Mouse (Mus musculus) adipocyte (in vitro differentiated cells): ENCODE results near the gene Gm16253.
A peak's percentile ranks its signal among the peaks of the same experiment; 100 is the strongest.

Source experiments
- DNase-seq: peaks from one replicate; pipeline ENCODE4 v3.0.0-alpha.2; 2016; ENCODE audit warnings: low spot score

Gm16253 gene

DNA sequence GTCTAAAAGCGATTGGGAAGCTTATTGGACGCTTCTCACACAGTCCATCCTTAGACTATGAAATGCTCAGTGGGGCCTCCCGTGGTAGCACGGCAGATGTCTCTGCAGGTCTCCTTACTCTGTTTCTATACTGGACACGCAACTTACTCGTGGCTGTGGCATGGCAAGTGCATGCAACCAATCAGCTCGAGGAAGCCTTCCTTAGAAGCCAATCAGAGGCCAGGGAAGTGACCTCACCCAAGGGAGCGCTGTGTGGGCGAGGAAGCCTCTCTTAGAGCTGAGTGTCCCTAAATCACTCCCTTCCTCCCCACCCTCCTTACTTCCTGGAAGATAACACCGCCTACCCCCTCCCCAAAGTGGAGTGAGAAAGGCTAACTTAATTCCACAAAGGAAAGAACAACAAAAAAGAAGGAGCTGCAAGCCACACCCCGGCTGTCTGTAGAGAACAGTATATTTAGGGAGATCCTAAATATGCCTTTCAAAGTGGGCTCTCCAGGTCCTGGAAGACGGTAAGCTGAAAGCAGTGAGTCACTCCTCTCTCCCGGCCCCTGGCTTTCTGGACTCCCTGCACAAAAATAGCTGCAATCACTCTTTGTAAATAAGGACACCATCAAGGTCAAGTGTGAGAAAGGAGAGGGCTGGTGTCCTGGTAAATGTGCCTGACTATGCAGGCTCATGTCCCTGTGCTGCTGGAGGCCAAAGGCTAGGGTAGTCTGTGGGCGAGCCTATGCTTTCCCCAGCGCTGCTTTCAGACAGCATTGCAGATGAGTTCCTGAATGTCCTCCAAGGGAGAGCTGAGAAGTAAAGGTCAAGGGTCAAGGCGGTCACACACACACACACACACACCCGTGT, at the start of gene Gm16253:
Gene Gm16253 (plus strand): TSS at position 295 of the 852 bp plus-strand sequence.
- DNase-seq, result peak; percentile 94

DNA sequence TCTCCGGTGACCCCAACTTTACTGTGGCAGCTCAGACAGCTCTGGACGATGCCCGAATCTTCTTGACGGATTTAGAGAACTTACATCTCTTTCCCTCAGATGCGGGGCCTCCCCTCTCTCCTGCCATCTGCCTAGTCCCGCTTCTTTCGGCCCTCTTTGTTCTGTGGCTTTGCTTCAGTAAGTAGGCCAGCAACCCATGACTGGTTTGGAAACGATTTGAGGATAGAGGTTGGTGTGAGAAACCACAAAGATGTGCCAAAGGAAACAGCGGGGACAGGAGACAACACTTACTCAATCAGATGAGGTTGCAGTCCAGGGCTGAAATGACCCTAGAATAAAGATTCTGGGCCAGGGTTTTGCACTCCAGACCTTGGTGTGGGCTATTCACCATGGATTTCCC, 48.3 kb upstream of the Gm16253 start:
- DNase-seq, result peak; percentile 69

DNA sequence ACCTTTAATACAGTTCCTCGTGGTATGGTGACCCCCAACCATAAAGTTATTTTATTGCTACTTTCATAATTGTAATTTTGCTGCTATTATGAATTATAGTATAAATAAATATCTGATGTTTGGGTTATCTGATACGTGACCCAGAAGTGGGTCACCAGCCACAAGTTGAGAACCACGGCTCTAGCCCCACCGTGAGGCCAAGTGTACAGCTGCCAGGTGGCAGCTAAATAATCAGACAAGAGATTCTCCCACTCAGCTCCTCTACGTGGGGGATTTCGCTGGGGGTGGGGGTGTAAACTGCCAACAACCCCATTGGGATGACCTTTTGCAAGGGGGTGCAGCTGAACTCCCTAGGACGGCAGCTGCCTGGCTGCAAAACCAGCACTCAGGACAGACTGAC, 44.7 kb upstream of the Gm16253 start:
- no peak for DNase-seq

DNA sequence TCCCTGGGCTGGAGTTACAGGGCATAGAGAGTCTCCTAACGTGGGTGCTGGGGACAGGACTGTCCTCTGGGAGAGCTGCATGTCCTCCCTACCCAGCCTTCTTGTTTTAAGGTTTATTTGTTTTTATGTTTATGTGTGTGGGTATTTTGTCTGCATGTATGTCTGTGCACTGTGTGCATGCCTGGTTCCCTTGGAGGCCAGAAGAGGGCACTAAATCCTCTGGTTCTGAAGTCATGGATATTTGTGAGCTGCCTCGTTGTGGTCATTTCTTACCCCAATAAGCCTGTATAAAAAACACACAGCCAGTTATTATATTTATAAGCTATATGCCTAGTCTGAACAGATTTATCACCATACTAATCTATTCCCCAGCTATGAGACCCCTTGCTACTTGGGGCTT, 42.5 kb upstream of the Gm16253 start:
- no peak for DNase-seq

DNA sequence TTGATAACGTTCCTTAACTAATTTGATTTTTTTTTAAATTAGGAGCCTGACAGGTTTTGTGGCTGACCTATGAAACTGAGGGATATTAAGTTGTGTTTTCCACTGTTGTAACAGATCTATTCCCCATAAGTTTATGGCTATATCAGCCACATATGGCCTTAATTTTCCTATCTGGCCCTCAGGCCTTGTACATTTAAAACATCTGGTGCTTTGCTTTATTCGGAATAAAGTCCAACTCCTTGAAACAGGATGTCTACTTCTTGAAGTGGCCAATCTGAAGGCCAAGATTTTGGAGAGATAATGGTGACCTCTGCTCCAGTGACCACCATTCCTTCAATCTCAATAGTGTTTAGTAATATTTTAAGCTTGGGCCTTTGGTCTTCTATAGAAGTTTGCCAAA, 37.5 kb upstream of the Gm16253 start:
- no peak for DNase-seq

DNA sequence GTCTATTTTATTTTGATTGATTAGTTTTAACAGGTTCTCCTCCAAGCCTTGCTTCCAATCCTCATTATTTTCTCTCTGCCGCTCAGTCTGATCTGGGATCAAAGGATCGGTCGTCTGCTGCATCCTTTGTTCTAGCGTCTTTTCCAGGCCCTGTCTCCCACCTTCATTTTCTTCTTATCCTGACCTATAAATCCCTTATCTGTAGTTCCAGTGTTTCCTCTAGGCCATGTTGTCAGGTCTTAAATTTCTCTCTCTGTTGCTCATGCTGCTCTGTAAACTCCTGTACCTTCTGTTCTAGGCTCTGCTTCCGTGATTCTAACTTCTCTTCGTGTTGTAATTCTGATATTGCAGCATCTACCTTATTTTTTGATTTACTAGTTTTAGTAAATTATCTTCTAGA, 36.0 kb upstream of the Gm16253 start:
- DNase-seq, result no peak

DNA sequence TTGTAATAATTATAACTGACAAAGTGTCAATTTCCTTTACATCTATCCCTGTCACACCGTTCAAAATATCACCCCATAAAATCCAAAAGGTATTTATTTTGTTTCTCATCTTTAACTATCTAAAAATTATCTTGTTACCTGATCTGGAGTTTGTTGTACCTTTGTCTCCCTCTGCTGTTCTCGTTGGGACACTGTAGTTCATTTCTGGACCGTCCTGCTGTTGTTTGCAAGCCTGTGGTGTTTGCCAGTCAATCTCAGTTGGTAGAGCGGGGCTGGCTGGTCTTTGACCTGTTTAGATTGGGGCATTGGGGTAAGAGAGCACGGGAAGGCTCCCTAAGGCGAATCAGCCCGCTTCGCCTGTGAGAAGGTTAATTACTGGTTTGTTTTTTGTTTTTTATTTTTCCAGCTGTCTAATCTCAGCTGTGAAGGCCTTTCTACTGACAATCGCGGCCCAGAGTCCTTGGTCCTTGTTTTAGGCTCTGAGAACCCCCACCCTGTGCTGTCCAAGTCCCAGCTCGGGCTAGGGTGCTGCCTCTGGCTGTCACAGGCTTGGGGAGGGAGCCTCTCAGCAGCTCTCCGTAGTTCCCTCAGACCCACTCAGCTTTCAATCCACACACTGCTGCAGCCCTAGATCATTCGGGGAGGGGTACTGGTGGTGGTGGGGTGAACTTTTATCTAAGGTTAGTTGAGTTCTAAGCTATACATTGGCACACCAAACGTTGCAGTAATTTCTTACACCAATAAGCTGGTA, 35.3 kb upstream of the Gm16253 start:
- DNase-seq, result peak; percentile 73

DNA sequence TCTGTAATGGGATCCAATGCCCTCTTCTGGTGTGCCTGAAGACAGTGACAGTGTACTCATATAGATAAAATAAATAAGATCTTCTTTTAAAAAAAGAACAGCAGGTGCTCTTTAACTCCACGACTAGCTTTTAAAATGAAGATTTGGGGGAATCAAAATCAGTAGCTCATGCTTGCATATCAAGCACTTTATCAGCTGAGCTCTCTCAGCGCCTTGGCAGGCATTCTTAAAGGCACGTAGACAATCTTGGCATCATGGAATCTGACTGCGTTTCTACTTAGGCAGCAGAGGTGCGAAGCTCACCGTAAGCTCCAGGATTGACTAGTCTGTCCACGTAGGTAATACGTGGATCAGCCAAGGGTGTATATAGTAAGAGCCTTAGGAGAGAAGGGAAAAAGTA, 34.2 kb upstream of the Gm16253 start:
- DNase-seq, result no peak

DNA sequence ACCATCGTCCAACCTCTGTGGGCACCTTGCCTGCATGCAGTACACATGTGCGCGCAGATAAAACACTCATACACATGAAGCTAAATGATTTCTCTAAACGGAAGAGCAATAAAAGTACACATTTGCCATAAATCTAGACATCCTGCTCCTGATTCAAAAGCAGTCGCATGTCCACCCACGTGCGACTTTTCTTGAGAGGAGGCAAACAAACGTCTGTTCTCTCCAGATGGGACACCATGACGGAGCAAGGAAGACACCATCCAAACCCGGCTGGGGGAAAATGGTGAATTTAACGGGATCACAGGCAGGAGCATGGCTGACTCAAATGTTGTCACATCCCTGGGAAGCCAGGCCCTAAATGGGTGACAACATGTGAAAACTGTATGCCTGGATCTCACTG, 33.4 kb upstream of the Gm16253 start:
- no peak for DNase-seq

DNA sequence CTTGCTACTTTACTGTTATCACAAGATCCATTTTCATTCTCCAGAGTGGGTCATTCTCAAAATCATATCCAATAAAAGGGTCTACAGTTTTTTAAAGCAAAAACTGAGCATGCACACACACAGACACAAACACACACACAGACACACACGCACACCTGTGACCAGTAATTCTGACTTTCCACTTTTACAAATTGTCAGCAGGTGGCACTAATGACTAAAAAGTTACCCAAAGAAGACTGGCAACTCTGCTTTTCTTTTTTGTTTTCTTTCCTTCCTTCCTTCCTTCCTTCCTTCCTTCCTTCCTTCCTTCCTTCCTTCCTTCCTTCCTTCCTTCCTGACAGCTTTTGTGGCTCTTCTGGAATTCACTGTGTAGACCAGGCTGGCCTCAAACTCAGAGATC, 31.2 kb upstream of the Gm16253 start:
- DNase-seq, result peak; percentile 58

DNA sequence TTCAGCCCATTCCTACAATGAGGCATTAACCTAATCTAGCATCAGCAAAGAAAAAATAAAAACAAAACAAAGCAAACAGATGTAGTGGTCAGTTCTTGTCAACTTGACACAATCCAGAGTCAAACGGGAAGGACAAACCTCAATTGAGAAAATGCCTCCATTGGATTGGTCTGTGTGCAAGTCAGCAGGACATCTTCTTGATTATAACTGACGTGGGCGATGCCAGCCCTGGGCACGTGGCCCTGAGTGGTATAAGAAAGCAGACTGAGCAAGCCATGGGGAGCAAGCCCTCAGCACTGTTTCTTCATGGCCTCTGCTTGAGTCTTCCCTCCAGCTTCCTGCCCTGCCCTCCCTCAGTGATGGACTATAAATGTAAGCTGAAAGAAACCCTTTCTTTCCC, 29.9 kb upstream of the Gm16253 start:
- DNase-seq, result no peak

DNA sequence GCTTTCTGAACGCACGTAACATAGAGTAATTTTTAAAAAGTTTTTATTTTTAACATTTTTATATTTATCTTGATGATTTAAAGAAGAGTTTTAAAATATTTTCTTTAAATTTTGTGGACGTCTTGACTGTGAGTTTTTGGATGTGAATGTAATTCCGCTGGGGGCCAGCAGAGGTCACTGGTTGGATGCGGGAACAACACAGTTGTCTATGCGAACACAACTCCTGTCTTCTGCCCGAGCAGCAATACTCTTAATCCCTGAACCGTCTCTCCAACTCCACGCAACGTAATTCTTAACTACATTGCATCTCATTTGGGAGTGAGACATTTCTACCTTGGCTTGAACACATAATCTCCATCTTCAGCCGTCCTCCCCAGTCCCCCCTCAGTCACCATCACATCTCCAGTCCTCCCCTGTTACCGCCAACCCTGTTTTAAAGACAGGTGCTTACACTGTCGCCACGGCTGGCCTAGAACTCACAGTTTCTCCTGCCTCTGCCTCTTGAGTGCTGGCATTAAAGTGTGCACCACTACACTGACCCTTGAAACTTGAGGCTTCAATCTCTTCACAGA, 29.3 kb upstream of the Gm16253 start:
- DNase-seq, result peak; percentile 84

DNA sequence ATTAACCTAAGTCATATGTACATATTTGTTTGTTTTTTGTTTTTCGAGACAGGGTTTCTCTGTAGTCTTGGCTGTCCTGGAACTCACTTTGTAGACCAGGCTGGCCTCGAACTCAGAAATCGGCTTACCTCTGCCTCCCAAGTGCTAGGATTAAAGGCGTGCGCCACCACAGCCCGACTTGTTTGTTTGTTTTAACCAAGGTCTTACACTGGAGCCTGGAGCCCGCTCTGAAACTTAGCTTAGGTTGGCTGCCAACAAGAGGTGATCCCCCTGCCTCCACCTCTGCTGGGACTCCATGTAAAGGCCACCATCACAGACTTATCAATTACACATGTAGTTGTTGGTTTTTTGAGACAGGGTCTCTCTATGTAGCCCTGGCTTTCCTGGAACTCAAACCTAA, 28.0 kb upstream of the Gm16253 start:
- no peak for DNase-seq

DNA sequence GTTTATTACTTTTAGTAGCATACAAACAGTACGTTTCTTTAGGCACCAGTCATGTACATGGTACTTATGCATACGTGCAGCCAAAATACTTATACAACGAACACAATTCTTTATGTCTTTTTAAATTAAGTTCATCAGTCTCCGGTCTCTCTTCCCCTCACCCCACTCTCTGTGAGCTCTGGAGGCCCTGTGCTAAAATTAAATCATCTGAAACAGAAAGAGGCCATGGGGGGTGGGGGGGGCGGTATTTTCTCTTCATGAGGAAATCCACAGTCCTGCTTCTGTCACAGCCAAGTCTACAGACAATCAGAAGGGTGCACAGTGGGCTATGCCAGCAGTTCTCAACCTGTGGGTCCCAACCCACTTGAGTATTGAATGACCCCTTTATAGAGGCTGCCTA, 27.4 kb upstream of the Gm16253 start:
- no peak for DNase-seq

DNA sequence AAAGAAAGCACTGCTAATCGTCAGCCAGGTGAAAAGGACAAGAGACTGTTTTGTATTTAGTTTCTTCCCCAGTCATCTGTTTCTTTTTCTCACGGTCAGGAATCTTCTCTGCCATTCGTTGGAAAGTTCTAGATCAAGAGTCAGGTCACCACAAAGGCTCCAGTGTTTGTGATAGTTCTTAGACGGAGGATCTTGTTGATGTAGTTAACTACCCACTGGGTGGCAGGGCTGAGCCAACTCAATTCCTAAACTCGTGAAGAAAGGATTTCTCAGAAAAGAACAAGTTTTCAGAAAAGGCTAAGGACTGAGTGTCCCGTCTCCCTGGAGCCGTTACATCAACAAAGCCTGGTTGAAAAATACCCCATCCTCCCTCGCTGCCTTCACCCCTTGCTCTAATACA, 25.6 kb upstream of the Gm16253 start:
- peak; percentile 93 for DNase-seq

DNA sequence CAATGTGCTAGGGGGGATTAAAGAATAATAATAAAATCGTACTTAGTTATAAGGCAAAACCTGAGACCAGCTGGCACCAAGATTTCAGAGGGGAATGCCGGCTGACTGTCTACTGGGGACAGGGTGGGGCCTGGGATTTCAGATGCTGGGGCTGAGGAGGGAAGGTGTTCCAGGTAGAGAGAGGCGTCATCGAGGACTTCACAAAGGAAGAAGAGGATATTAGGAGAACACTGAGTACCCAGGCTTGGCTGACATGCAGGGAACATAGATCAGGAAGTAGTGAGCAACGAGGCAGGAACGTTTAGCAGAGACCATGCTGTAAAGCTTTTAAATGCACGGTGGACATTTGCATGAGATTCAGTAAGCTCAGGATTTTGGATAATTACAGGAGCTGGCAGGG, 24.9 kb upstream of the Gm16253 start:
- DNase-seq, result no peak

DNA sequence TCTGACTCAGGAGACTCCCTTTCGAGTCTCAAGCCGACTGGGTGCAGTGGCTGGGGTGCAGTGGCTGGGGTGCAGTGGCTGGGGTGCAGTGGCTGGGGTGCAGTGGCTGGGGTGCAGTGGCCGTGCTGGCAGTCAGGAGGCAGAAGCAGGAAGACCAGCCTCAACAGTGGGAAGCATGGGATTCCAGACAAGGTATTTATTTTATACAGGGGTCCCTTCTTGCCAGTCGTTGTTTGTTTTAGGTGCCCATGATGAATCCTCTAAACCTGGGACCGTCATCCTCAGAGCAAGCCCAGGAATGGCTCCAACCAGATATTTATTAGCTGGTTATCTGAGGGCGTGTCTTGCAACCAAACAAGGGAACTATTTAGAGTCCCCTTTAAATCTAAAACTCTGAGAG, 23.2 kb upstream of the Gm16253 start:
- DNase-seq, result no peak

DNA sequence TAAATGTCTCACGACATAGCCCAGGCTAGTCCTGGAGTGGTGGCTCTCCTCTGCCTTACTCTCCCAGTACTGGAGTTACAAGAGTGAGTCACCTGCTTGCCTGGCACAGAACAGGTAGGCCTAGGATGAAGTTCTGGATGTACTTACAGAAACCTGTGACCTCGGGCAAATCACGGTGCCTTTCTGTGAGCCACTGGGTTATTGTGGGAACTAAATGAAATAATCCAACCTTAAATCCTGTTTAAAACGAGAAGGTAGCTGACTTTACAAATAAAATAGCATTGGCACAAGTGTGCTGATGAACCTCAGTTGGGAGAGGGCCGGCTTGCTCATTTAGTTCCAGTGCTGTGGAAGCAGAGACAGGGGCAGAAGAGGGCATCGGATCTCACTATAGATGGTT, 22.5 kb upstream of the Gm16253 start:
- no peak for DNase-seq

DNA sequence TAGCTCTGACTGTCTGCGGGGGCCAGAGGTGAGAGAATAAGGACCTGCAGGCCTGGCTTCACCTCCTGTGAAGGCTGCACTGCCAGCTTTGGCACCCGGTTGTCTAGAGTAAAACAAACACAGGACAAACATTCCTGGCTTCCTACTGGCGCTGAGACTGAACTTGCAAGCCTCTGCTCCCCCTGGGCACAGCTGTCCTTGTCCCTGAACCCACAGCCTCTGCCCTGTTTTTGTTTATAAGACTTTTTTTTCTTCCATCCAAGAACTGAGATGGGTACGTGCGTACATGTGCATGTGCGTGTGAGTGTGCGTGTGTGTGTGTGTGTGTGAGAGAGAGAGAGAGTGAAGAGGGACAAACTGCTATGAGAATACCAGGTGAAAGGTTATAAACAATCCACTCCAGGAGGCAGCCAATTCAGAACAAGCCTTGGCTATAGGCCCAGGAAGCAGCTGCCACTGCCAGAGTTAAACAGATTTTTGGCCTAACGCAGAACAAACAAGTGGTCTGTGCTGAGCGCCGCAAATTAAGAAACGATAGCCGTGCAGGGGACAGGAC, 21.7 kb upstream of the Gm16253 start:
- peak; percentile 98 for DNase-seq

DNA sequence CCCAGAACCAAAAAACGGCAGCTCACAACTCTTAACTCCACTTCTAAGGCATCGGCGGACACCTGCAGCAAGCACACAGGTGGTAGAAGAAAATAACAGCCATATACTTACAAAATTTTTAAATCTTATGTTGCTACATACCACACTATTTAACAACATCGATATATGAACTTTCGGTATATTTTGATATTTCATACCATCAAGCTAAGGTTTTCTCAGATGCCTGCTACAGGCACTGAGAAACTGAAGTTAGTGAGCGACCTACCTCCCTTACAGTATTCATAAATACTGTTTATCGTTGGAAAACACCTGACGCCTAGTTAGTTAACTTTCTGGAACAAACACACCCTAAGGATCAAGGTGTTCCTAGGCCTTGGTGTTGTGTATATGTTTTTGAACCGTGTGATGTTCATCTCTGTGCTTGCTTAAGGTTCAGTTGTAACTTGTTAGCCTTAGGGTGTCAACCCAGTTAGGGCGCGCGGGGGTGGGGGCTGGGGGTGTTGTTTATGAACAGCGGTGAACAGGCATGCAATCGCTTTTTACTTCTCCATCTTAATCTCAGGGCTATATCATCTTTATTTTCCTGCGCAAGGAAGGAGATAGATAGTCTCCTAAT, 20.7 kb upstream of the Gm16253 start:
- DNase-seq, result peak; percentile 34

DNA sequence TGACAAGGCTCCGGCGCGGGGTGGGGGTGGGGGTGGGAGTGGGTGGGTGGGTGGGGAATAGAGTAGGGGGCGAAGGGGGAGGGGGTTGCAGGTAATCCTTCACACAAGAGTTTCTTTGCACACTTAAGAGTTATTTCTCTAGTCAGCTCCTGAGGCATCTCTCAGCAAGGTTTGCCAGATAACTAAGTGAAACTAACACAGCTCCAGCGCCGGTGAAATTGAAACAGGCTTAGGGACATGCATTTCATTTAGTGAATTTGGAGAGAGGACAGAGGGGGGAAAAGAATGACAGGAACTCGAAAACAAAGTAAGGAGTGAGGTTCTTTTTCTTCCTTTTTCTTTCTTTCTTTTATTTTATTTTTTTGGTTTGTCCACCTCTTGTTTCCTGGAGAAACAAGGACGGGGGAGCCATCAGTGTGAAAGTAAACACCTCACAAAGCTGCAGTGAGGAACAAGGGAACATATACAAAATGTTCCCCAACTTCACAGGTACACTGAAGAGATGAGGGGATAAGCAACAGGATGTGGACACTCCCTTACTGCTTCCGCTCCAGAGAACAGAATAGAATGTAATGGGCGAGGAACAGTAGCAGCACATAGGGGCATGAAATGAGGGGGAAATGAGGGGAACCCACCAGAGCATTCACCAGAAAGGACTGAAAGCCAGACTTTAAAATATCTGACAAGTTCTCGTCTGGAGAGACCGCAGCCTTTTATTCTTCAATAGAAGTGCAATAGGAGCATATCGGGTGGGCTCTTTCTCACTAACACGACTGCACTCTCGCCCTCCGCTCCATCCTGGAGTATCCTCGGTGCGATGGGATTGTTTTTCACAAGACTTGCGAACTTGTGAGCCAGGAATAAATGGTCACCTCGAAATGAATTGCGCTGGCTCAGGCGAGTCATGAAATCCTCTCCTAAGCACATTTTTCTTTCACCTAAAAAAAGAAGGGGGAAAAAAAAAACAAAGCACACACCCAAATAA, 19.8 kb upstream of the Gm16253 start:
- DNase-seq, result peak; percentile 65
